In the genomic region with DNA sequence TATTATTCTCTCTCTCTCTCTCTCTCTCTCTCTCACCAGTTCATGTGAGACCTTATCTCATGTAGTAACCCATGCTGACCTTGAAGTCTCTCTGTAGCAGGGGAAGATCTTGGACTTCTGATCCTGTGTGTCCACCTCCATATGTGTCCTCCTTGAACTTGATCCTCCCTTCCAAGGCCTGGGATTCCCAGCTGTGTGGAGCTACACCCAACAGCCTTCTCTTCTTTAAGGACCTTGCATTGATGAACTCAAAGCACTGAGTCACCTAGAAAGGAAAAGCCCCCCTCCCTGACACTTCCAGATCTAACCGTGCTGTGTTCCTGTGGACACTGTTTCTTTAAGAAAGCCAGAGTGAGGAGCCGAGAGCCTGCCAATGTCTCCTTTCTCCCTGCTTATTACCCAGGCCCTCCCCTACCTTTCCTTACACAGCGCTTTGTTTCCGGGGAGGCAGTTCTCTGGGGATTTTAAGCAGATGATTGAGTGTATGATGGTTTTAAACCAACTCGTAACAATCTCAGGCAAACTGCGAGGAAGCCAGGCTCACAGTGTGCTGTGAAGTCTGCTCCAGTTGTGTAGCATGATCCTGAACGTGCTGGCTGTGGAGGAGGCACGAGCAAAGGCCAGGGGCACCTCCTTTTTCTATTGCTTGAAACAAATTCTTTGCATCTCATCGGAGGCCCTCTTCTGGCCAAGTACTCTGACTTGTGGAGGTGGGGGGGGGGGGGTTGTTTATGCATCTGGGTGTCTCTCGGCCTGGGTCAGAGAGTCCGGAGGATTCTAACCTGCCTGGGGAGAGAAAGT, we compare ENCODE assay signal across 8 mouse cellular contexts.
DNase-seq lines count a peak whose midpoint lies in the region; ATAC-seq and TF ChIP-seq lines count a peak whose summit lies in the region.

No protein-coding gene starts in this region.

- H3K9ac ChIP-seq in lung, embryonic 16.5 days (ENCODE audit: low read length) = peak overlapping the region; percentile 33
- no peak overlapping the region for H3K9ac ChIP-seq in hindbrain, embryonic 15.5 days
- H3K9ac ChIP-seq in neural tube, embryonic 14.5 days (replicated peaks; ENCODE audit: low read depth, low read length) = peak overlapping the region; percentile 12

- no peaks in the 10 kb centered on the region for H3K9me3 ChIP-seq in lung, embryonic 16.5 days (ENCODE audit: control insufficient read depth, low read length)
- H3K9me3 ChIP-seq in hindbrain, embryonic 15.5 days = no peaks in the 10 kb centered on the region
- no peaks in the 10 kb centered on the region for H3K9me3 ChIP-seq in neural tube, embryonic 14.5 days (ENCODE audit: control insufficient read depth, low read length)

- DNase-seq in cerebellum, adult 2 months = no peak
- DNase-seq in lung, adult 18-20 months = no peak
- DNase-seq in urinary bladder, postnatal 36 days (ENCODE audit: low spot score in 2 of 2) = no peak
- DNase-seq in gastrocnemius, postnatal 14 days = no peak

- ATAC-seq in cerebellum, adult (ENCODE audit: insufficient number of reproducible peaks, low FRiP score, low TSS enrichment) = no peak
- peak; percentile 51; the same call in 1 of the 2 replicates for ATAC-seq in lung, embryonic 16.5 days (ENCODE audit: low read depth)
- ATAC-seq in hindbrain, embryonic 15.5 days (ENCODE audit: low FRiP score, low read depth) = peak; percentile 77
- peak; percentile 84 for ATAC-seq in neural tube, embryonic 14.5 days (ENCODE audit: low read depth)

- WGBS in cerebellum, adult 2 months = 8% methylated on average over 11 of the region's 11 CpGs
- 7% methylated on average over 11 of the region's 11 CpGs for WGBS in lung, embryonic 16.5 days
- WGBS in hindbrain, embryonic 15.5 days = 4% methylated on average over 11 of the region's 11 CpGs
- 4% methylated on average over 11 of the region's 11 CpGs for WGBS in neural tube, embryonic 14.5 days

- no peak for TF ChIP-seq POLR2A in cerebellum, adult 2 months (IDR thresholded peaks at IDR 0.05; ENCODE audit: borderline replicate concordance, insufficient read depth, low read length)

- H3K4me1 ChIP-seq in cerebellum, adult 2 months (ENCODE audit: control insufficient read depth, insufficient read depth, low read length) = no peaks in the 10 kb centered on the region
- H3K4me1 ChIP-seq in lung, embryonic 16.5 days (replicated peaks; ENCODE audit: control insufficient read depth, insufficient read depth, low read length) = peaks cover 9% of the 10 kb centered on the region
- peaks cover 36% of the 10 kb centered on the region for H3K4me1 ChIP-seq in hindbrain, embryonic 15.5 days (replicated peaks)
- peaks cover 14% of the 10 kb centered on the region for H3K4me1 ChIP-seq in neural tube, embryonic 14.5 days (ENCODE audit: control insufficient read depth, insufficient read depth, low read length)

- intact Hi-C loops in gastrocnemius, postnatal 14 days (cut with DNase I; ENCODE audit: low total_unique reads) = no loop called here

- H3K27ac ChIP-seq in cerebellum, adult 2 months (ENCODE audit: insufficient read depth, low read length) = no peak overlapping the region
- H3K27ac ChIP-seq in lung, embryonic 16.5 days (ENCODE audit: low read length) = peak overlapping the region; percentile 18; the same call in 1 of the 2 replicates
- H3K27ac ChIP-seq in hindbrain, embryonic 15.5 days (replicated peaks) = peak overlapping the region; percentile 49
- peak overlapping the region; percentile 40 for H3K27ac ChIP-seq in neural tube, embryonic 14.5 days (ENCODE audit: low read depth, low read length)

- no peak for TF ChIP-seq CTCF in cerebellum, adult 2 months (IDR thresholded peaks at IDR 0.05; ENCODE audit: borderline replicate concordance, insufficient read depth, low read depth, low read length)

- no peaks in the 10 kb centered on the region for H3K27me3 ChIP-seq in cerebellum, adult 2 months (ENCODE audit: control insufficient read depth, insufficient read depth, low read length)
- H3K27me3 ChIP-seq in lung, embryonic 16.5 days (ENCODE audit: control insufficient read depth, insufficient read depth, low read depth, low read length) = no peaks in the 10 kb centered on the region
- no peaks in the 10 kb centered on the region for H3K27me3 ChIP-seq in hindbrain, embryonic 15.5 days
- no peaks in the 10 kb centered on the region for H3K27me3 ChIP-seq in neural tube, embryonic 14.5 days (ENCODE audit: control insufficient read depth, insufficient read depth, low read length)

- peak overlapping the region; percentile 3 for H3K4me3 ChIP-seq in cerebellum, adult 2 months (replicated peaks; ENCODE audit: insufficient read depth, low read depth, low read length)
- H3K4me3 ChIP-seq in lung, embryonic 16.5 days (ENCODE audit: low read length) = no peak overlapping the region
- peak overlapping the region; percentile 9 for H3K4me3 ChIP-seq in hindbrain, embryonic 15.5 days
- no peak overlapping the region for H3K4me3 ChIP-seq in neural tube, embryonic 14.5 days (ENCODE audit: low read depth, low read length)

- peaks cover 4% of the 10 kb centered on the region; the same call in 1 of the 2 replicates for H3K36me3 ChIP-seq in lung, embryonic 16.5 days (ENCODE audit: control insufficient read depth, insufficient read depth, low read length)
- no peaks in the 10 kb centered on the region for H3K36me3 ChIP-seq in hindbrain, embryonic 15.5 days
- H3K36me3 ChIP-seq in neural tube, embryonic 14.5 days (ENCODE audit: control insufficient read depth, insufficient read depth, low read length) = no peaks in the 10 kb centered on the region

- H3K4me2 ChIP-seq in lung, embryonic 16.5 days (ENCODE audit: low read depth, low read length) = peak overlapping the region; percentile 30
- H3K4me2 ChIP-seq in hindbrain, embryonic 15.5 days = peak overlapping the region; percentile 41
- peak overlapping the region; percentile 37 for H3K4me2 ChIP-seq in neural tube, embryonic 14.5 days (ENCODE audit: low read depth, low read length)

Comparison
In these comparisons a context has a peak if more than half of its experiments do, and no peak if none do; other contexts are left out.
1. H3K4me3 ChIP-seq: peak in cerebellum, adult 2 months (single experiment) and hindbrain, embryonic 15.5 days (single experiment); none in lung, embryonic 16.5 days (single experiment) and neural tube, embryonic 14.5 days (single experiment).
2. Peak in every context shown above with its lines, with median percentiles within 50 percentile points of each other: H3K4me2 ChIP-seq.